Mouse (Mus musculus): ENCODE measurements at regions not wholly inside any gene's neighbourhood (a gene's known extent, or its start where the extent isn't known, plus 50 kb on each side); places are given as distances from the start of the nearest gene placed in this dataset.

DNA sequence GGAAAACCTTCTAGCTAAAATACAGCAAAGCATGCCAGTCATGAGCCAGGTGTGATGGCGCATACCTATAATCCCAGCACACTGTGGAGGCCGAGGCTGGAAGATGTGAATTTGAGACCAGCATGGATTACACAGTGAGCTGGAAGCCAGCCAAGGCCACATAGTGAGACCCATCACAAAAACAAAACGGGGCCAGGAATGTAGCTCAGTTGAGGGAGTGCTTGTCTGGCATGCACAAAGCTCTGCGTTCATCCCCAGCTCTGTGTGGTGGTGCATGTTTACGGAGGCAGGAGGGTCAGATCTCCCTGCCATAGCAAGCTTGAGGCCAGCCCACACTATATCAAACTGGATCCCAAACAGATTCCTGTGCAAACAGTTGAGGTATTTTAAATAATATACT lies 646.4 kb downstream of the Rnf144a start:
- no peak for TF ChIP-seq CTCF (IDR thresholded peaks at IDR 0.05)
- no peak for TF ChIP-seq EP300 (IDR thresholded peaks at IDR 0.05)

Data from lung, postnatal 0 days (tissue).